Mouse (Mus musculus) heart, postnatal 0 days (tissue): ENCODE data around the gene Gm49383.
"Not testable (repeated sequence)": the region's sequence is repeated elsewhere in the genome, so short reads cannot be mapped to it uniquely, and the experiment has no call there.

Experiments used
- CTCF ChIP-seq: IDR thresholded peaks from 2 replicates; pipeline ENCODE4 v1.5.1; 2016; ENCODE audit warnings: antibody characterized with exemption, control low read depth, low read depth
- EP300 ChIP-seq: IDR thresholded peaks from 2 replicates; pipeline ENCODE4 v1.6.1; 2016; ENCODE audit warnings: antibody characterized with exemption, low read depth

DNA sequence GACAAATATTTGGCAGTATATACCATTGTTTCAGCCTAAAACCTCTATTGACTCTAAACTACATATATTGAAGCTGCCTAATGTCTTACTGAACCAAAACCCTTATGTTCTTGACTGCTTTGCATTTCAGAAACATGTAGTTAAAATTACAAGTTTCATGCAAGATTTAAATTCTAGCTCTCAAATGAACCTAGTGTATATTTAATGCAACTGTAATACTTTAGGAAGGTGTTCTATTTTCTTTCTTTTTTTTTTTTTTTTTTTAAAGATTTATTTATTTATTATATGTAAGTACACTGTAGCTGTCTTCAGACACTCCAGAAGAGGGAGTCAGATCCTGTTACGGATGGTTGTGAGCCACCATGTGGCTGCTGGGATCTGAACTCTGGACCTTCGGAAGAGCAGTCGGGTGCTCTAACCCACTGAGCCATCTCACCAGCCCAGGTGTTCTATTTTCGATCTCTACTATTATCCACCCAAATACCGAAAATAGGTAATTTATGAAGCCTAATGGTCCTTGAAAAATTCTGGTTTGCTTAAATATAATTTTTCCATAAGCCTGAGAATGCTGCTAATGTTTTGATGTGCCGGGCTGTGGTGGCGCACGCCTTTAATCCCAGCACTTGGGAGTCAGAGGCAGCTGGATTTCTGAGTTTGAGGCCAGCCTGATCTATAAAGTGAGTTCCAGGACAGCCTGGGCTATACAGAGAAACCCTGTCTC lies 29.9 kb downstream of the Gm49383 start:
- not testable (repeated sequence) for TF ChIP-seq CTCF, EP300
